In genomic region chr2:157340221-157340741, GRCm38 (mm10) we compare ENCODE assay signal across 10 mouse cellular contexts. TPM values are rescaled to one million over a fixed set of nuclear protein-coding genes. Genes with fewer than 3 reads are reported as not detected.
DNase-seq lines count a peak whose midpoint lies in the region; ATAC-seq lines count a peak whose summit lies in the region.
"Had no signal": no experiment of that assay in that cellular context is flagged by ENCODE, and none has a peak within 500 bp of the region (broad histone marks: within the 10 kb centered on the region; RNA-seq: fewer than 3 reads in every experiment).

No protein-coding gene starts in this region.

- H3K27ac ChIP-seq in forebrain, embryonic 11.5 days (ENCODE audit: low read depth, low read length): peak overlapping the region; percentile 98
- peak overlapping the region; percentile 89 for H3K27ac ChIP-seq in hindbrain, embryonic 14.5 days
- H3K27ac ChIP-seq in neural tube, embryonic 15.5 days (replicated peaks): peak overlapping the region; percentile 81
- H3K27ac ChIP-seq: limb, embryonic 15.5 days had no signal

- no peak overlapping the region for H3K4me2 ChIP-seq in forebrain, embryonic 11.5 days (ENCODE audit: low read depth, low read length, severe bottlenecking)
- no peak overlapping the region for H3K4me2 ChIP-seq in hindbrain, embryonic 14.5 days (replicated peaks)
- H3K4me2 ChIP-seq in neural tube, embryonic 15.5 days: no peak overlapping the region
- H3K4me2 ChIP-seq: limb, embryonic 15.5 days had no signal

- no peaks in the 10 kb centered on the region for H3K36me3 ChIP-seq in forebrain, embryonic 11.5 days (ENCODE audit: control insufficient read depth, insufficient read depth, low read length)
- H3K36me3 ChIP-seq in hindbrain, embryonic 14.5 days (replicated peaks; ENCODE audit: control insufficient read depth, insufficient read depth): no peaks in the 10 kb centered on the region
- no peaks in the 10 kb centered on the region for H3K36me3 ChIP-seq in neural tube, embryonic 15.5 days
- H3K36me3 ChIP-seq: limb, embryonic 15.5 days had no signal

- peak; percentile 26 for DNase-seq in cerebellum, adult 9-10 months
- DNase-seq in cerebellum, postnatal 25 days: no peak
- peak; percentile 76 for DNase-seq in forebrain, embryonic 11.5 days (ENCODE audit: low spot score)
- DNase-seq in hindbrain, embryonic 14.5 days (ENCODE audit: low spot score): peak; percentile 66
- peak; percentile 70 to 79 for DNase-seq in left cerebral cortex, adult 9 months (ENCODE audit: low spot score in 2 of 2)
- DNase-seq in gastrocnemius, adult 8-10 months (ENCODE audit: low spot score in 2 of 2): no peak
- DNase-seq in gastrocnemius, postnatal 10 days: no peak

- no peaks in the 10 kb centered on the region for H3K27me3 ChIP-seq in forebrain, embryonic 11.5 days (ENCODE audit: control insufficient read depth, insufficient read depth, low read length)
- no peaks in the 10 kb centered on the region for H3K27me3 ChIP-seq in hindbrain, embryonic 14.5 days (ENCODE audit: control insufficient read depth, insufficient read depth, low read length)
- no peaks in the 10 kb centered on the region for H3K27me3 ChIP-seq in neural tube, embryonic 15.5 days (replicated peaks)
- H3K27me3 ChIP-seq: limb, embryonic 15.5 days had no signal

- peak; percentile 75 for ATAC-seq in forebrain, embryonic 11.5 days (replicated peaks; ENCODE audit: low FRiP score)
- ATAC-seq in hindbrain, embryonic 14.5 days (ENCODE audit: low FRiP score): peak; percentile 77
- peak; percentile 69 for ATAC-seq in neural tube, embryonic 15.5 days (ENCODE audit: low FRiP score)

- H3K9me3 ChIP-seq in forebrain, embryonic 11.5 days (ENCODE audit: control insufficient read depth, low read length): no peaks in the 10 kb centered on the region
- no peaks in the 10 kb centered on the region for H3K9me3 ChIP-seq in hindbrain, embryonic 14.5 days (ENCODE audit: control insufficient read depth, low read length)
- no peaks in the 10 kb centered on the region for H3K9me3 ChIP-seq in neural tube, embryonic 15.5 days (replicated peaks)
- H3K9me3 ChIP-seq: limb, embryonic 15.5 days had no signal

- 13% methylated on average over 7 of the region's 7 CpGs for WGBS in forebrain, embryonic 11.5 days
- WGBS in hindbrain, embryonic 14.5 days: 7% methylated on average over 7 of the region's 7 CpGs
- WGBS in neural tube, embryonic 15.5 days: 19% methylated on average over 7 of the region's 7 CpGs

- peaks cover 32% of the 10 kb centered on the region for H3K4me1 ChIP-seq in forebrain, embryonic 11.5 days (replicated peaks; ENCODE audit: control insufficient read depth, insufficient read depth, low read length)
- peaks cover 27% of the 10 kb centered on the region for H3K4me1 ChIP-seq in hindbrain, embryonic 14.5 days (replicated peaks; ENCODE audit: control insufficient read depth, insufficient read depth, low read length)
- peaks cover 43% of the 10 kb centered on the region for H3K4me1 ChIP-seq in neural tube, embryonic 15.5 days

- H3K4me3 ChIP-seq in forebrain, embryonic 11.5 days (ENCODE audit: low read depth, low read length): no peak overlapping the region
- no peak overlapping the region for H3K4me3 ChIP-seq in hindbrain, embryonic 14.5 days (replicated peaks; ENCODE audit: low read length)
- no peak overlapping the region for H3K4me3 ChIP-seq in neural tube, embryonic 15.5 days (replicated peaks)
- H3K4me3 ChIP-seq: limb, embryonic 15.5 days had no signal

- peak overlapping the region; percentile 44 for H3K9ac ChIP-seq in forebrain, embryonic 11.5 days (ENCODE audit: low read length)
- no peak overlapping the region for H3K9ac ChIP-seq in hindbrain, embryonic 14.5 days
- no peak overlapping the region for H3K9ac ChIP-seq in neural tube, embryonic 15.5 days (replicated peaks)
- H3K9ac ChIP-seq: limb, embryonic 15.5 days had no signal

RNA-seq across cellular contexts. Expression of gene Ghrh, which starts 7.0 kb away (rescaled TPM):
- 0.83 and 1.5 TPM in 2 replicates for polyA plus RNA-seq in forebrain, embryonic 11.5 days (2014; fragmentation: Nextera tagmentation; extraction: Ambion mirVana)
- polyA plus RNA-seq in hindbrain, embryonic 14.5 days (2014; fragmentation: Nextera tagmentation; extraction: Ambion mirVana): 0.58 and 0.94 TPM in 2 replicates
- polyA plus RNA-seq in neural tube, embryonic 15.5 days (2015; fragmentation: Nextera tagmentation; extraction: Ambion mirVana): 1.8 TPM in 1 of 2 replicates, not detected in the other
- not detected for total RNA-seq in gastrocnemius, adult 8-10 months (2022)
- total RNA-seq in gastrocnemius, postnatal 10 days (2021): not detected
- polyA plus RNA-seq: C2C12; limb, embryonic 15.5 days had no signal

RNA-seq across cellular contexts. Expression of gene Manbal, which starts 27.1 kb away (rescaled TPM):
- 31.0 and 34.8 TPM in 2 replicates for polyA plus RNA-seq in forebrain, embryonic 11.5 days (2014; fragmentation: Nextera tagmentation; extraction: Ambion mirVana)
- polyA plus RNA-seq in hindbrain, embryonic 14.5 days (2014; fragmentation: Nextera tagmentation; extraction: Ambion mirVana): 53.3 and 58.1 TPM in 2 replicates
- 110 and 112 TPM in 2 replicates for polyA plus RNA-seq in neural tube, embryonic 15.5 days (2015; fragmentation: Nextera tagmentation; extraction: Ambion mirVana)
- 10 to 100 TPM; 16.4 to 18.4 (median 17.4) TPM for total RNA-seq in gastrocnemius, adult 8-10 months (2022)
- 10 to 100 TPM; 30.1 to 32.2 TPM for total RNA-seq in gastrocnemius, postnatal 10 days (2021)

Comparison
In these comparisons a context has a peak if more than half of its experiments do, and no peak if none do; other contexts are left out.
1. DNase-seq: peak in cerebellum, adult 9-10 months (single experiment), forebrain, embryonic 11.5 days (single experiment), hindbrain, embryonic 14.5 days (single experiment) and left cerebral cortex, adult 9 months (2 of 2); none in cerebellum, postnatal 25 days (0 of 2), gastrocnemius, adult 8-10 months (0 of 2) and gastrocnemius, postnatal 10 days (single experiment).
2. Peak in every context shown above with its lines, with median percentiles within 50 percentile points of each other: ATAC-seq and H3K27ac ChIP-seq.